Mouse (Mus musculus) embryonic facial prominence, embryonic 14.5 days (tissue): ENCODE data around the gene Izumo4. TPM values are rescaled to one million over a fixed set of nuclear protein-coding genes. Genes with fewer than 3 reads are reported as not detected.

Experiments used
- ATAC-seq: fragments of 200-750 bp; cut with Nextera tagmentation; 2 replicates; pipeline ENCODE4 v1.8.0; 2017; ENCODE audit warnings: low read depth, moderate number of reproducible peaks, moderate TSS enrichment
- DNase-seq: peaks from one replicate; pipeline ENCODE4 v3.0.0-alpha.2; 2015; ENCODE audit warnings: low spot score
- H3K27ac ChIP-seq: fragments of 300-500 bp; sonication (generic); replicated peaks from 2 replicates; pipeline ENCODE4 v1.5.1; 2014; ENCODE audit warnings: low read depth, mild to moderate bottlenecking, low read length, moderate library complexity
- H3K27me3 ChIP-seq: fragments of 300-500 bp; sonication (generic); replicated peaks from 2 replicates; pipeline ENCODE4 v1.6.1; 2014; ENCODE audit warnings: low read length; ENCODE audit not compliant: control insufficient read depth, insufficient read depth
- H3K36me3 ChIP-seq: fragments of 300-500 bp; sonication (generic); 2 replicates; pipeline ENCODE4 v1.6.1; 2014; ENCODE audit warnings: low read length, mixed read lengths; ENCODE audit not compliant: control insufficient read depth, insufficient read depth
- H3K4me1 ChIP-seq: fragments of 300-500 bp; sonication (generic); 2 replicates; pipeline ENCODE4 v1.6.1; 2014; ENCODE audit warnings: antibody characterized with exemption, low read length; ENCODE audit not compliant: control insufficient read depth, insufficient read depth
- H3K4me2 ChIP-seq: fragments of 300-500 bp; sonication (generic); 2 replicates; pipeline ENCODE4 v1.6.1; 2014; ENCODE audit warnings: low read depth, mild to moderate bottlenecking, low read length, moderate library complexity, mixed read lengths
- H3K4me3 ChIP-seq: fragments of 300-500 bp; sonication (generic); 2 replicates; pipeline ENCODE4 v1.5.1; 2014; ENCODE audit warnings: low read depth, mild to moderate bottlenecking, low read length
- H3K9ac ChIP-seq: fragments of 300-500 bp; sonication (generic); 2 replicates; pipeline ENCODE4 v1.6.1; 2014; ENCODE audit warnings: low read depth, mild to moderate bottlenecking, low read length, moderate library complexity, mixed read lengths
- H3K9me3 ChIP-seq: fragments of 300-500 bp; sonication (generic); 2 replicates; pipeline ENCODE4 v1.6.1; 2016; ENCODE audit warnings: low read length; ENCODE audit not compliant: control insufficient read depth
- WGBS: fragments of 180-500 bp; shearing (Covaris S2); extraction: QIAGEN DNeasy Blood & Tissue Kit; methylation state at CpG from one replicate; pipeline ENCODE4 v1.1.7; 2014; 5-methylcytosine and 5-hydroxymethylcytosine counted together
- polyA plus RNA-seq: library from polyadenylated mRNA; unstranded; fragments of >200 nt; fragmentation: Nextera tagmentation; extraction: Ambion mirVana; gene quantifications from 2 replicates; pipeline ENCODE4 v1.2.1, GENCODE M21; 2014

Gene Izumo4
- polyA plus RNA-seq, 1 experiment from 2014 or later, result 14.4 TPM

DNA sequence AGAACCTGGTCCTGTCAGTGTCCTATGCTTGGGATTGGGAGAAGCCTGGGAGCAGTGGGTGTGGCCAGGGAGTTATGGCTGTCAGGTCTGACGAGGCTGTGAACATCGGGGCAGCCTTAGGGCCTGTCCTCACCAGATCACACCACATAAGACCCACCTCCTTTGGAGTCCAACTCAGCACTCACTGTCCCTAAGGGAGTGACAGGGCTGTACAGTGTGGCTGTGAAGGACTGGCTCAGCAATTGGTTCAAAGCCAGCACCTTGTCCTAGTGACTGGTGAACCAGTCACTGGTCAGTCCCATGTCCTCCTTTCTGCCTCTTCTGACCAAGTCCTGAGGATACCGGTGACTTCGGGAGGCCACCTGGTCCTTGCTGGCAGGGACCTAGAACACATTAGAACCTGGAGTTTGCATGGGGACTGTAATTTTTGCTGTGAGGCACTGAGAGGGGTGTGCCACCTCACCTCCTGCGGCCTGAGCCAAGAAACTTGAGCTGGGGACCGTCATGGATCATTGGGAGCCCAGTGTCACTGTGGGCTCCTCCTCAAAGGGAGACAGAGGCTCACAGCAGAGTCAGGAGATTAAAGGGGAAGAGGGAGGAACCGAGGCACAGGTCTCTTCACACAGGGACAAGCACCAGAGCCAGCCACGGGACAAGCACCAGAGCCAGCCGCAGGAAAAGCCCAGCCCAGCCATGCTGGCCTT is 22.3 kb upstream of the Izumo4 start:
- peak overlapping the region; percentile 28; the same call in 1 of the 2 replicates for H3K27ac ChIP-seq
- H3K9ac ChIP-seq, result peak overlapping the region; percentile 25; the same call in 1 of the 2 replicates
- H3K9me3 ChIP-seq, result no peaks in the 10 kb centered on the region
- H3K4me2 ChIP-seq, result no peak overlapping the region
- DNase-seq (no peak), ATAC-seq (no peak)
- WGBS, result 63% methylated on average over 9 of the region's 9 CpGs
- no peak overlapping the region for H3K4me3 ChIP-seq
- H3K36me3 ChIP-seq, result peaks cover 8% of the 10 kb centered on the region; the same call in 1 of the 2 replicates
- no peaks in the 10 kb centered on the region for H3K27me3 ChIP-seq
- peaks cover 26% of the 10 kb centered on the region for H3K4me1 ChIP-seq

DNA sequence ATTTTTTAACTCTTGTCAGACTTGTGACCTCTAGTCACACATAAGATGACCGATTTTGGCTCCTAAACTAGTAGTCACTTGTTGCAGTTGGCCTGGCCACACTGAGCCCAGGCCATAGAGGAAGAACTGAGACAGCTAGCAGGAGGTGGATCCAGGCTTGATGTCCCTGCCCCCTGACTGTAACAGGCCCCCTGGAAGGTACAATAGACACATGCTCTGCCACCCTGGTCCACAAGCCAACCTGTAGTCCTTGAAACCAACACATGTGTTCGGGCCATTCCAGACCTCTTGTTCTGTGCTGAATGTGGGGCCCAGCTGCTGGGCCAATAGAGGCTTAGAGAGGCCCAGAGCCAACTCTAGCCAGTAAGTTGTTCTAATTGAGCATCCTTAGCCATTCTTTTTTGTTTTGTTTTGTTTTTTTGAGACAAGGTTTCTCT is 21.7 kb upstream of the Izumo4 start:
- H3K4me3 ChIP-seq, result no peak overlapping the region
- H3K4me2 ChIP-seq, result no peak overlapping the region
- 67% methylated on average over 2 of the region's 2 CpGs for WGBS
- H3K36me3 ChIP-seq, result peaks cover 10% of the 10 kb centered on the region; the same call in 1 of the 2 replicates
- peaks cover 23% of the 10 kb centered on the region for H3K4me1 ChIP-seq
- ATAC-seq, result no peak
- H3K9me3 ChIP-seq, result no peaks in the 10 kb centered on the region
- no peak for DNase-seq
- H3K27me3 ChIP-seq, result no peaks in the 10 kb centered on the region
- no peak overlapping the region for H3K27ac ChIP-seq
- peak overlapping the region; percentile 25; the same call in 1 of the 2 replicates for H3K9ac ChIP-seq

DNA sequence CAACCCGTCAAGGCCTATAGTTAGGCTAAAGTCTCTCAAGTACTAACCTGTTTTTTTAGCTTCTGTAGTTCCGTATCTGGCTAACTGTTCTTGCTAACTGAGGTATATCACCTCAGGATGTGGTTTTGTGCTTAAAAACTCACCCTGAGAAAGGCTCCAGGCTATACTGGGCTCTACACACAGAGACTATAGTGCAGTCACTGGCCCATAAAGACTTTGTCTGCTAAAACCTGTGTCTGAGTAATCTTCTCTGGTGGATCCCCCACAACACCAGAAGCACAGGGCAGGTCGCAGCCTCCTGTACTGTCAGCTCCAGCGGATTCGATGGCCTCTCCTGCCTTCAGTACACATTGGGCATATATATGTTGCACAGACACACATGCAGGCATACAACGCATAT is 20.0 kb upstream of the Izumo4 start:
- ATAC-seq (no peak), DNase-seq (no peak)
- Histone ChIP-seq H3K4me2 (no peak overlapping the region), H3K4me3 (no peak overlapping the region), H3K27ac (no peak overlapping the region), H3K36me3 (peaks cover 28% of the 10 kb centered on the region), H3K9me3 (no peaks in the 10 kb centered on the region), H3K27me3 (no peaks in the 10 kb centered on the region), H3K9ac (no peak overlapping the region), H3K4me1 (peaks cover 21% of the 10 kb centered on the region)
- WGBS, result 93% methylated on average over 6 of the region's 6 CpGs

DNA sequence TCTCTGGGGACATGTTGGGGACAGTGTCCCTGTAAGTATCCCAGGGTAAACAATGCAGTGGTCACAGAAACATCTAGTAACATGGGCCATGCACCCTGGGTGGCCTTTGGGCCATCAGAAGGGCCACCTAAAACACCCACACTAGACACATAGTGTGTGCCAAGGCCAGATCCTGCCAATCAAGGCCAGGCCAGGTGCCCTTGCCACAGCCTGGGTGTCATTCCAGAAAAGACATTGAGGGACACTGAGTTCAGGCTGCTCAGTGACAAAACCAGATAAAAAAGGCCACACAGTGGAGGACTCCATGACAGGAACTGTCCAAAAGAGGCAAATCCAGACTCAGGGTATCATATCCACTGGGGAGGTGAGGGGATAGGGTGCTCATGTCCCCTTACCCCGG is 18.3 kb upstream of the Izumo4 start:
- Histone ChIP-seq H3K9me3 (no peaks in the 10 kb centered on the region), H3K36me3 (peaks cover 35% of the 10 kb centered on the region), H3K27me3 (no peaks in the 10 kb centered on the region), H3K27ac (no peak overlapping the region), H3K4me3 (no peak overlapping the region), H3K4me1 (peaks cover 5% of the 10 kb centered on the region; the same call in 1 of the 2 replicates), H3K4me2 (no peak overlapping the region), H3K9ac (no peak overlapping the region)
- ATAC-seq (no peak), DNase-seq (no peak)
- WGBS, result 95% methylated on average over 1 of the region's 1 CpGs

DNA sequence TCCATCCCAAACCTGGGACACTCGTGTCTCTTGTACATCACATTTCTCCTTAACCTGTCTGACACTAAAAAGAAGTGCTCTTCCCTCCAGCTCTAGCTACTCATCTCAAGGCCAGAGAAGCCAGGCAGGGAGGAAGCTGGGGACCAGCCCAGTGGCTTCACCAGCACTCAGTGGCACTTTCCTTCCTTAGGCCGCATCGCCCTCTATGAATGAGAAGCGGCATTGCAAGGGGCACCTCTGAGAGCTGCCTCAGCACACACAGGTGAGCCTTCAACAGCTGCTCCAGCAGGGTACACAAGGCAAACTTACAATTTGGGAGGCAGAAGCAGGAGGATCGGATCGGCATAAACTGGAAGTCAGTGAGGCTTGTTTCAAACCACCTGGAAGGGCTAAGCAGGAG is 17.8 kb upstream of the Izumo4 start:
- ATAC-seq (no peak), DNase-seq (peak; percentile 57)
- Histone ChIP-seq H3K27me3 (no peaks in the 10 kb centered on the region), H3K4me1 (peaks cover 4% of the 10 kb centered on the region; the same call in 1 of the 2 replicates), H3K4me3 (no peak overlapping the region), H3K36me3 (peaks cover 41% of the 10 kb centered on the region), H3K27ac (no peak overlapping the region), H3K4me2 (no peak overlapping the region), H3K9ac (no peak overlapping the region), H3K9me3 (no peaks in the 10 kb centered on the region)
- WGBS, result 63% methylated on average over 5 of the region's 6 CpGs

DNA sequence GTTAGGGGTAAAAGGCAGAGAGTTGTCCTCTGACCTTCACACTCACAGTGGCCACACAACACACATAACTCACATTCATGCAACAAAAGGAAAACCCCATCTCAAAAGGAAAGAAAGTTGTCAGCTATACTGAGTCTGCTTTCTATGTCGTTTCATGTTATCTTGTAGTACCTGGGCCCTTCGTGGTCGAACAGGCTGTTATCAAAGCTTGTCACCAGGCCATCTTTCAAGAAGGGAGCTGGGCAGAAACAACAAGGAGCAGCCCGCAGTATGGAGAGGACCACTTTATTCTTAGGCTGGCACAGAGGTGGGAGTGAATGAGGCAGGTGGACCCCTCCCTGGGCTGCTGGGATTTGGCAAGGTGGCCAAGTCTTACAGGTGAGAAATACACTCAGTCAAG is 17.0 kb upstream of the Izumo4 start:
- Histone ChIP-seq H3K4me1 (no peaks in the 10 kb centered on the region), H3K4me2 (no peak overlapping the region), H3K36me3 (peaks cover 49% of the 10 kb centered on the region), H3K9ac (no peak overlapping the region), H3K4me3 (no peak overlapping the region), H3K27ac (no peak overlapping the region), H3K9me3 (no peaks in the 10 kb centered on the region), H3K27me3 (no peaks in the 10 kb centered on the region)
- no peak for ATAC-seq
- no peak for DNase-seq
- WGBS, result 92% methylated on average over 4 of the region's 4 CpGs

DNA sequence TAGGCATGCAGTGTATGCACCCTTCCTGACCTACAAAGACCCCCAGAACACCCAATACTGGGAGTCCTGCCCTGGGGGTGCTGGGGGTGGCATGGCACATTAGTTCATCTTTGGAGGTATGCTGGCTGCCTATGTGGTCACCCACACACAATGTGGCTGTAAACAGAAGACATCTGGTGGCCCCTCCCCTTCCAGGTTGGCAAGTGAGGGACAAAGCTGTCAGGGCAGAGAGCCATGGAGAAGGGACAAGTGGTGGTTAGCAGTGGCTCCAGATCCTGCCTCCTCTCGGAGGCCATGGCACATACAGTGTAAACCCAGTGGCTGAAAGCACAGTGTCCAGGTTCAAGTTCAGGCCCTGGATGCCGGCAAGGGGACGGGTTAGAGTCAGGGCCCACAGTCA is 15.4 kb upstream of the Izumo4 start:
- H3K9ac ChIP-seq, result no peak overlapping the region
- DNase-seq, result no peak
- ATAC-seq, result no peak
- no peaks in the 10 kb centered on the region for H3K27me3 ChIP-seq
- WGBS, result 92% methylated on average over 3 of the region's 3 CpGs
- H3K4me1 ChIP-seq, result no peaks in the 10 kb centered on the region
- H3K9me3 ChIP-seq, result no peaks in the 10 kb centered on the region
- peaks cover 65% of the 10 kb centered on the region for H3K36me3 ChIP-seq
- H3K27ac ChIP-seq, result no peak overlapping the region
- H3K4me3 ChIP-seq, result no peak overlapping the region
- no peak overlapping the region for H3K4me2 ChIP-seq

DNA sequence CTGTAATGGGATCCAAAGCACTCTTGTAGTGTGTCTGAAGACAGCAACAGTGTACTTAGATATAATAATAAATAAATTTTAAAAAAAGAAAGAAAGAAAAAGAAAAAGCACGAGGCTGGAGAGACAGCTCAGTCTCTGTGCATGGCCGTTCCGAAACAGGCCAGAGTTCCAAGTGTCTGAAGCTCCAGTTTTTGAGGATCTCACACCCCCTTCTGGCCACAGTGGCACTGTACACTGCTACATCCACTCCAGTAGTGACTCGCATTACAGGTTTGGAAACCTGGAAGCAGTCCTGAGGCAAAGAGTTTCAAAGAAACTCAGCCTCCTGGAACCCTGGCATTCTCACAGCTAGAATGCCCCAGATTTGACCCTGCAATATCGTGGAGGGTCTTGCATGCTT is 14.1 kb upstream of the Izumo4 start:
- no peak overlapping the region for H3K9ac ChIP-seq
- H3K9me3 ChIP-seq, result no peaks in the 10 kb centered on the region
- peaks cover 71% of the 10 kb centered on the region for H3K36me3 ChIP-seq
- no peak overlapping the region for H3K4me2 ChIP-seq
- H3K27ac ChIP-seq, result no peak overlapping the region
- WGBS, result 33% methylated on average over 5 of the region's 5 CpGs
- peak; percentile 82 for ATAC-seq
- peak; percentile 82 for DNase-seq
- no peaks in the 10 kb centered on the region for H3K4me1 ChIP-seq
- no peak overlapping the region for H3K4me3 ChIP-seq
- H3K27me3 ChIP-seq, result no peaks in the 10 kb centered on the region
